Mouse (Mus musculus) bone marrow macrophage, adult 2 months (primary cell): ENCODE results near the gene Fam160b1. TPM values are rescaled to one million over a fixed set of nuclear protein-coding genes. Genes with fewer than 3 reads are reported as not detected.

Experiments
- H3K27ac ChIP-seq: 2 replicates; pipeline ENCODE4 v1.5.1; 2012; ENCODE audit warnings: low read depth, low read length; ENCODE audit not compliant: insufficient read depth
- H3K4me1 ChIP-seq: 2 replicates; pipeline ENCODE4 v1.6.1; 2012; ENCODE audit warnings: low read length; ENCODE audit not compliant: control insufficient read depth, insufficient read depth
- H3K4me3 ChIP-seq: 2 replicates; pipeline ENCODE4 v1.5.1; 2012; ENCODE audit warnings: mild to moderate bottlenecking, low read length, moderate library complexity; ENCODE audit not compliant: insufficient read depth
- CTCF ChIP-seq: IDR thresholded peaks from 2 replicates; pipeline ENCODE4 v1.5.1; 2012; ENCODE audit warnings: low read depth, mild to moderate bottlenecking, low read length, moderate library complexity
- POLR2A ChIP-seq: IDR thresholded peaks from 2 replicates; pipeline ENCODE4 v1.6.1; 2012; ENCODE audit warnings: mild to moderate bottlenecking, low read depth, low read length, borderline replicate concordance
- polyA plus RNA-seq: library from polyadenylated mRNA; stranded (reverse); fragments of >200 nt; gene quantifications from 2 replicates; pipeline ENCODE4 v1.2.4, GENCODE M21; 2012; ENCODE audit not compliant: missing spikeins, insufficient read depth, insufficient read length

Fam160b1 gene
- polyA plus RNA-seq, 1 experiment = 24.1 TPM

DNA sequence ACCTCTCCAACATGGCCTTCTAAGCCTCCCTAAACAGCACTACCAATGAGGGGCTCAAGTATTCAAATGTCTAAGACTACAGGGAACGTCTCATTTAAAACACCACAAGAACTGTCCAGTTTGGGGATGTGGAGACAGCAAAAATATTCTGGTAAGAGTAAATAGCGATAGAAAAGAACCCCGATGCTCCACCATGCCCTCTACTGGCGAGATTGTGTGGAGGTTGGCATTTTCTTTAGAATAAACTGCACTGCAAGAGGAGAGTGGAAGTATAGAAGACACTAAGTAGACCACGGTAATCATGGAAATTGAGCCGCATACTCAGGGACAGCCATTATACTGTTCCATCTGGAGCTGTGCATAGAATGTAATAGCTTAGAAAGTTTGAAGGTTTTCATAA lies 53.4 kb downstream of the Fam160b1 start:
- H3K27ac ChIP-seq = no peak overlapping the region
- no peaks in the 10 kb centered on the region for H3K4me1 ChIP-seq
- H3K4me3 ChIP-seq = no peak overlapping the region
- no peak for TF ChIP-seq CTCF
- TF ChIP-seq POLR2A = no peak

DNA sequence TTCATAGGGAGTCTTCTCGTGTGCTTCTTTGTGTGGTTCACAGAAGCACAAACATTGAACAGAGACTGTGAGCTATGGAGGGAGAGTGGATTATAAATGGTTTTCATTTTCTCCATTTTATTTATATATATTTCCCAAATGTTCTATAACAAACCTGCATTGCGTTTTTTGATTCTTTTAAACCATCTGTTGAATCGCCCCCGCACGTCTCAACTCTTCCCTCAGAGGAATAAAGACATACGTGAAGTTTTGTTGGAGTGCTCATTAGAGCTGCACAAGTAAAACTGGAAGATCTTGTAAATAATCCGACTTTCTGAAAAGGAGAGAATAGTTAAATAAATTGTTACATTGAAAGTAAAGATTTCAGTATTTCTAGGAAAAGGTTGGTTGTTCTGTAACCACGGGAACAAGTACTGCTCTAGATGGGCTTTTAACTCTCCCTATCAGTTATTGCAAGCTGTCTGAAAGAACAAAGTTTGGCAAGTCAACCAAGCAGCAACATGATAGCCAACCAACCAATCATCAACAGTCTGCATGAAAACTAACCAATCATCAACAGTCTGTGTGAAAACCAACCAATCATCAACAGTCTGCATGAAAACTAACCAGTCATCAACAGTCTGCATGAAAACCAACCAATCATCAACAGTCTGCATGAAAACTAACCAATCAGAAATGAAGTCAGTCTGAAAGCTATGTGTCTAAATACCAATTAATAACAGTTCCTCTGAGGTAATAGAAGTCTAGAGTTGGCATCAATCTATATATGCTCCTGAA lies 54.7 kb downstream of the Fam160b1 start:
- Histone ChIP-seq H3K4me3 (no peak overlapping the region), H3K4me1 (no peaks in the 10 kb centered on the region), H3K27ac (no peak overlapping the region)
- no peak for TF ChIP-seq CTCF

DNA sequence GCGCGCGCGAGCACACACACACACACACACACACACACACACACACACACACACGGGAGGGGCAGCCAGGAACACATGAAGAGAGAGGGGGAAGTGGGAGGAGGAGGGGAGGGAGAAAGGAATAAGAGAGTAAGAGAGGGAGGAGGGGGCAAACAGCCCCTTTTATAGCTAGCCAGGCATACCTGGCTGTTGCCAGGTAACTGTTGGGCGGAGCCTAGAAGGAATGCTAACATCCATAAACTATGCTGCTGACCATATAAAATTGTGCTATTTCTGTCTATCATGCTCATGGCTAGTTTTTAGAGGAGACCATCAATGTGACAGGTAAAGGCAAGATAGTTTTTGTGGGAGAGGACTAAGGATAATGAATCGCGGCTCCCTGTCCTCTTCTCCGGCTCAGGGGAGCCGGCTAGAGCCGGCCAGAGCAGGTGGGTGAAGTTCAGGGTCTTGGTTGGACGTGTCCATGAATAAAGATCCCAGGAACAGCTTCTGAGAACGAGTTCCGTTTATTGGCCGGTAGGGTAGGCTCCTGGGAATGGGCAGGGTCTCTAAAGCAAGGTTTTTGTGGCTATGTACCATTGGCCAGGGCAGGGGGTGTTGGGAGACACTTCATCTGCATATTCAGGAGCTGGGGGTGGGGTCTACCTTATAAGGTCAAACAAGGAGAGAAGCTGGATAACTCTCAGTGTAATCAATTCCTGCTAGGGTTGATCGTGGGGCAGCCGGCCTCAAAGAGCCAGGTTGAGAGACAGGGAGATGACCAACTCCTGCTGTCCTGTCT lies 57.5 kb downstream of the Fam160b1 start:
- Histone ChIP-seq H3K27ac (no peak overlapping the region), H3K4me1 (no peaks in the 10 kb centered on the region), H3K4me3 (no peak overlapping the region)
- TF ChIP-seq POLR2A (no peak), CTCF (no peak)

DNA sequence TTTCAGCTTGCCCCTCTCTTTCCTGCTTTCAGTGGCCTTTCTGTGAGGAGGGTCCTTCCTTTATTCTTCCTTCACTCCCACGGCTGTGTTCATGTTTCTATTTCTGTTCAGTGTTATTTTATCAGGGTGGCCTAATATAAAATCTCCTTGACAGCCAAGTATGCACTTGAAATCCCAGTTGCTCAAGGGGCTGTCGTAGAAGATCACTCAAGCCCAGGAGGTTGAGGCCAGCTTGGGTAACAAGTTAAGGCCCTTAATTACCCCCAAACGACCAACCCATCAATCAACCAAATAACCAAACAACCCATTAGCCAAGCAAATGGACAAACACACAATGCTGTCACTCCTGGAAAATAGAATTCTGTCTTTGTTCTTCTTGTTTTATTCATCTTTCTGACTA lies 62.9 kb downstream of the Fam160b1 start:
- TF ChIP-seq CTCF (no peak), POLR2A (no peak)
- no peak overlapping the region for H3K4me3 ChIP-seq
- H3K4me1 ChIP-seq = no peaks in the 10 kb centered on the region
- H3K27ac ChIP-seq = no peak overlapping the region

DNA sequence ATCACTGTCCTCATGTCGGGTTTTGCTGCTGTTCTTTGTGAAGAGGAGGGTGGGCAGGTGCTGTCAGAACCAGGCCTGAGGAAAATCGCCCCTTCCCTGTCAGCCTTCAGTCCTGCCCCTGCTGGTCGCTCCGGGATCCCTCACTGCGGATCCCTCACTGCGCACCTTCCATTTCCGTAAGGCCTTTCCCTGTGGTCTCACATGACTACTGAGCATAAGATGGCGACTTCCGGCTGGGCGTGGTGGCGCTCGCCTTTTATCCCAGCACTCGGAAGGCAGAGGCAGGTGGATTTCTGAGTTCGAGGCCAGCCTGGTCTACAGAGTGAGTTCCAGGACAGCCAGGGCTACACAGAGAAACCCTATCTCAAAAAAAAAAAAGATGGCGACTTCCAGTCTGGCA lies 64.8 kb downstream of the Fam160b1 start:
- TF ChIP-seq CTCF = no peak
- TF ChIP-seq POLR2A = no peak
- Histone ChIP-seq H3K4me1 (no peaks in the 10 kb centered on the region), H3K27ac (no peak overlapping the region), H3K4me3 (no peak overlapping the region)

DNA sequence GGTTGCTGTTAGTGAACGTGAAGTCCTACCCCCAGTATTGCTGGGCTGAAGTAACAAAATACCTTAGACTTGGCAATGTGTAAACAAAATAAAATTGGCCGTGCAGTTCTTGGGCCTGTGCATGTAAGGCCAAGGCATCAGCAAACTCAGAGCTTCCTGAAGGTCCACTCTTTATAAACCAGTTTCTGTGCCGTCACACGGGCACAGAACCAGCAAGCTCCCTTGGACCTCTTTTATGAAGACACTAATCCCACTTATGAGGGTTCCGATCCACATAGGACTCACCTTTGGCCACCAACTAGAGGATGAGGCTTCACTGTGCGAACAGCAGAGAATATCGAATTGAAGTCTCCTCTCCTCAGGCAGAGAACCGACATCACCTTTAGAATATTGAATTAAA lies 66.4 kb downstream of the Fam160b1 start:
- no peak for TF ChIP-seq POLR2A
- no peak for TF ChIP-seq CTCF
- Histone ChIP-seq H3K4me3 (no peak overlapping the region), H3K27ac (no peak overlapping the region), H3K4me1 (no peaks in the 10 kb centered on the region)

DNA sequence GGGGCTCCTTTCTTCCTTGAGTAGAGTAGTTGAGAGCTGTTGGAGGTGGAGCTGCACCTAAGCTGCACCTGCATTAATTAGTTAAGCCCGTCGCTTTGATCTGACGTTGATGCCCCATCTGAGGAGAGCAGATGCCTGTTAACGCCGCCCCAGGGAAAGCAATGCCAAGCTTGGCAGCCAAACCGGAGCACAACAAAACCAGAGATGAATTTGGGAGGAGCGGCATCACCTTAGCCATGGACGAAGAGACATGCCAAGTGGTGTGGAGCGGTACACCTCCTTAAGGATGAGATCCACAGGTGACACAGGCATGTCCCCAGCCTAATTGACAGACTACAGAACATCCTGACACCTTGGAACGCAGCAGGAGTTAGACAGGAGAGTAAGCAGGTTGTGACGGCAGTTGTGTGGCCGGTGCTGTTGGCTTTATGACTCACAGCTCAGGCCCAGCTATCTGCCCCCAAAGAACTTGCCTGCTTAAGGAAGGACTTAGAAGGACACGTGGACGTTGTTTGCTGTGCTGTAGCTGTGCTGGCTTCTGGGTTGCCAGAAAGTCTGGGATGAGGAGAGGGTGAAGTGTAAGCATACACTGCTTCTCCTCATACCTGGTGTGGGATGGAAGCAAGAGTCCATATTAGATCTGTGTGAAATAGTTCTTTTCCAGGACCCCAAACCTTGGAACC lies 67.4 kb downstream of the Fam160b1 start:
- no peaks in the 10 kb centered on the region for H3K4me1 ChIP-seq

DNA sequence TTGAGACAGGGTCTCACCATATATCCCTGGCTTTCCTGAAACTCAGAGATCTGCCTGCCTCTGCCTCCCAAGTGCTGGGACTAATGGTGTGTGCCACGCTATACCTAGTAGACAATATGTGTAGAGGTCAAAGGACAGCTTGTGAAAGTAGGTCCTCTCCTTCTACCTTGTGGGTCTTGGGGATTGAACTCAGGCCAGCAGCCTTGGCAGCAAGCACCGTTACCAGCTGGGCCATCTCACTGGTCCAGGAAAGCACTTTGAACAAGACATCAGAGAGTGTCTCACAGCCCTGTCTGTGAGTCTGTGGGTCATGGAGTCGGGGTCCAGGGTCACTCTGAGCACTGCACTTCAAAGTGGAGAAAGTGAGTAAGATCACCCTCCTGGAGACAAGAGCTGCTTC lies 68.2 kb downstream of the Fam160b1 start:
- H3K27ac ChIP-seq = no peak overlapping the region
- no peak for TF ChIP-seq POLR2A
- no peak for TF ChIP-seq CTCF
- no peak overlapping the region for H3K4me3 ChIP-seq
- H3K4me1 ChIP-seq = no peaks in the 10 kb centered on the region

More for the DNA sequence above, 67.4 kb downstream of the Fam160b1 start:
- TF ChIP-seq CTCF (no peak), POLR2A (no peak)
- no peak overlapping the region for H3K4me3 ChIP-seq
- no peak overlapping the region for H3K27ac ChIP-seq

DNA sequence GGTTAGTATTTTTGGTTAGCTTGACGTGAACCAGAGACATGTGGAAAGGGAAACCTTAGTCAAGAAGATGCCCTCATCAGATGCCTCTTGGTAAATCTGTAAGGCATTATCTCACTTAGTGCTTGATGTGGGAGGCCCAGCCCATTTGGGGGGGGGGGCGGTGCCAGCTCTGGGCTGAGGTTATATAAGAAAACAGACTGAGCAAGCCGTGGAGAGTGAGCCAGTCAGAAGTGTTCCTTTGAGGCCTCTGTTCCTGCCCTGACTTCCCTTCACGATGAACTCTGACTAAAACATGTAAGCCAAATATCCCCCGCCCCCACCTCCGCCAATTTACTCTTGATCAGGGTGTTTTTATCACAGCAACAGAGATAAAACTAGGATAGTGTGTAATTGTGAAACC lies 69.4 kb downstream of the Fam160b1 start:
- no peak for TF ChIP-seq POLR2A
- no peak for TF ChIP-seq CTCF
- H3K27ac ChIP-seq = no peak overlapping the region
- H3K4me1 ChIP-seq = no peaks in the 10 kb centered on the region
- no peak overlapping the region for H3K4me3 ChIP-seq

DNA sequence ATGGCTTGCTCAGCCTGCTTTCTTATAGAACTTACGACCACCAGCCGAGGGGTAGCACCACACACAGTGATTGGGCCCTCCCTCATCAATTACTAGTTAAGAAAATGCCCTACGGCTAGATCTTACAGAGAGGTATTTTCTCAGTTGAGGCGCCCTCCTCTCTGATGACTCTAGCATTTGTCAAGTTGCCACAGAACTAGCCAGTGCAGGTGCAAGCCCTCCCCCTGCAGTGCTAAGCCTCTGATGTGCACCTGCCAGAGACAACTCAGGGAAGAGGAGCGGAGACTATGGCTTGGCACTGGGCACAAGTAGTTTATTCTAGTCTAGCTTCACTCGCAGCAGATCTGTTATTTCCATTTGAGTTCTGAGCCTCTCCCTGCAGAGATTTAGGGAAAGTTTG lies 71.0 kb downstream of the Fam160b1 start:
- Histone ChIP-seq H3K4me1 (no peaks in the 10 kb centered on the region), H3K27ac (no peak overlapping the region), H3K4me3 (no peak overlapping the region)
- no peak for TF ChIP-seq CTCF
- TF ChIP-seq POLR2A = no peak
